Mouse (Mus musculus) forebrain, embryonic 13.5 days (tissue): Measurements from ENCODE around the gene Myocd. TPM values are rescaled to one million over a fixed set of nuclear protein-coding genes. Genes with fewer than 3 reads are reported as not detected.

Source experiments
- ATAC-seq: fragments of 200-750 bp; cut with Nextera tagmentation; 2 replicates; pipeline ENCODE4 v1.8.0; 2017
- H3K27ac ChIP-seq: fragments of 300-500 bp; sonication (generic); 2 replicates; pipeline ENCODE4 v1.5.1; 2015; ENCODE audit warnings: inconsistent platforms, mild to moderate bottlenecking, moderate library complexity
- H3K27me3 ChIP-seq: fragments of 300-500 bp; sonication (generic); 2 replicates; pipeline ENCODE4 v1.6.1; 2015; ENCODE audit warnings: mild to moderate bottlenecking, inconsistent platforms
- H3K36me3 ChIP-seq: fragments of 300-500 bp; sonication (generic); 2 replicates; pipeline ENCODE4 v1.6.1; 2015; ENCODE audit warnings: mild to moderate bottlenecking, inconsistent platforms; ENCODE audit not compliant: poor library complexity, severe bottlenecking
- H3K4me1 ChIP-seq: fragments of 300-500 bp; sonication (generic); 2 replicates; pipeline ENCODE4 v1.6.1; 2015; ENCODE audit warnings: inconsistent platforms
- H3K4me2 ChIP-seq: fragments of 300-500 bp; sonication (generic); 2 replicates; pipeline ENCODE4 v1.6.1; 2015; ENCODE audit warnings: inconsistent platforms, mild to moderate bottlenecking, moderate library complexity
- H3K4me3 ChIP-seq: fragments of 300-500 bp; sonication (generic); 2 replicates; pipeline ENCODE4 v1.5.1; 2015; ENCODE audit warnings: mild to moderate bottlenecking, inconsistent platforms
- H3K9ac ChIP-seq: fragments of 300-500 bp; sonication (generic); 2 replicates; pipeline ENCODE4 v1.6.1; 2015; ENCODE audit warnings: mild to moderate bottlenecking, inconsistent platforms
- H3K9me3 ChIP-seq: fragments of 300-500 bp; sonication (generic); replicated peaks from 2 replicates; pipeline ENCODE4 v1.6.1; 2016; ENCODE audit warnings: inconsistent platforms
- WGBS: fragments of 180-500 bp; shearing (Covaris S2); methylation state at CpG from one replicate; pipeline ENCODE4 v1.1.7; 2015; 5-methylcytosine and 5-hydroxymethylcytosine counted together
- polyA plus RNA-seq: library from polyadenylated mRNA; unstranded; fragments of >200 nt; fragmentation: Nextera tagmentation; extraction: Ambion mirVana; gene quantifications from 2 replicates; pipeline ENCODE4 v1.2.1, GENCODE M21; 2015

Myocd gene
- polyA plus RNA-seq, 1 experiment from 2014 or later: 0.09 TPM

GRCm38 (mm10) chr11:65133661-65134060 lies 136.1 kb downstream of the Myocd start:
- no peak for ATAC-seq
- Histone ChIP-seq H3K9me3 (no peaks in the 10 kb centered on the region), H3K36me3 (no peaks in the 10 kb centered on the region), H3K4me3 (no peak overlapping the region), H3K27ac (no peak overlapping the region), H3K9ac (no peak overlapping the region), H3K4me1 (no peaks in the 10 kb centered on the region), H3K4me2 (no peak overlapping the region), H3K27me3 (no peaks in the 10 kb centered on the region)
- WGBS: 84% methylated on average over 4 of the region's 4 CpGs

- Histone ChIP-seq H3K27ac (no peak overlapping the region), H3K27me3 (no peaks in the 10 kb centered on the region), H3K9me3 (no peaks in the 10 kb centered on the region), H3K36me3 (no peaks in the 10 kb centered on the region), H3K4me3 (no peak overlapping the region), H3K4me2 (no peak overlapping the region), H3K9ac (no peak overlapping the region), H3K4me1 (peaks cover 11% of the 10 kb centered on the region)
- WGBS: 85% methylated on average over 4 of the region's 4 CpGs
- no peak for ATAC-seq
These were observed 140.7 kb downstream of the Myocd start for GRCm38 (mm10) chr11:65129110-65129509.

GRCm38 (mm10) chr11:65128666-65129065 lies 141.1 kb downstream of the Myocd start:
- Histone ChIP-seq H3K4me3 (no peak overlapping the region), H3K27ac (no peak overlapping the region), H3K36me3 (no peaks in the 10 kb centered on the region), H3K27me3 (no peaks in the 10 kb centered on the region), H3K4me1 (peaks cover 11% of the 10 kb centered on the region), H3K4me2 (no peak overlapping the region), H3K9me3 (no peaks in the 10 kb centered on the region), H3K9ac (no peak overlapping the region)
- no peak for ATAC-seq
- 89% methylated on average over 4 of the region's 4 CpGs for WGBS

- no peak overlapping the region for H3K27ac ChIP-seq
- WGBS: 74% methylated on average over 9 of the region's 9 CpGs
These were observed 143.2 kb downstream of the Myocd start for GRCm38 (mm10) chr11:65126566-65126965.

More at GRCm38 (mm10) chr11:65126566-65126965, 143.2 kb downstream of the Myocd start:
- peaks cover 11% of the 10 kb centered on the region for H3K4me1 ChIP-seq
- H3K4me3 ChIP-seq: no peak overlapping the region
- H3K9me3 ChIP-seq: no peaks in the 10 kb centered on the region
- no peaks in the 10 kb centered on the region for H3K27me3 ChIP-seq
- no peak overlapping the region for H3K4me2 ChIP-seq
- no peak overlapping the region for H3K9ac ChIP-seq
- ATAC-seq: no peak
- no peaks in the 10 kb centered on the region for H3K36me3 ChIP-seq

Other genes with a start within 250 kb of the Myocd start
- 0.16 TPM in 1 of 2 replicates, not detected in the other for gene 1700086D15Rik, start 110.1 kb downstream of the Myocd start, polyA plus RNA-seq
- 5.3 and 6.0 TPM in 2 replicates for gene Arhgap44, start 107.0 kb downstream of the Myocd start, polyA plus RNA-seq